Mouse (Mus musculus) skeletal muscle tissue, postnatal 0 days (tissue): Measurements from ENCODE around the gene Bckdk. TPM values are rescaled to one million over a fixed set of nuclear protein-coding genes. Genes with fewer than 3 reads are reported as not detected.

Experiments
- polyA plus RNA-seq: library from polyadenylated mRNA; unstranded; fragments of >200 nt; fragmentation: Nextera tagmentation; extraction: Ambion mirVana; gene quantifications from 2 replicates; pipeline ENCODE4 v1.2.1, GENCODE M21; 2015

Gene Bckdk
- 110 and 114 TPM in 2 replicates for polyA plus RNA-seq

GRCm38 (mm10) chr7:127903971-127904796 lies at the start of gene Bckdk:
Bckdk (plus strand) TSS chr7:127904082.

DNA sequence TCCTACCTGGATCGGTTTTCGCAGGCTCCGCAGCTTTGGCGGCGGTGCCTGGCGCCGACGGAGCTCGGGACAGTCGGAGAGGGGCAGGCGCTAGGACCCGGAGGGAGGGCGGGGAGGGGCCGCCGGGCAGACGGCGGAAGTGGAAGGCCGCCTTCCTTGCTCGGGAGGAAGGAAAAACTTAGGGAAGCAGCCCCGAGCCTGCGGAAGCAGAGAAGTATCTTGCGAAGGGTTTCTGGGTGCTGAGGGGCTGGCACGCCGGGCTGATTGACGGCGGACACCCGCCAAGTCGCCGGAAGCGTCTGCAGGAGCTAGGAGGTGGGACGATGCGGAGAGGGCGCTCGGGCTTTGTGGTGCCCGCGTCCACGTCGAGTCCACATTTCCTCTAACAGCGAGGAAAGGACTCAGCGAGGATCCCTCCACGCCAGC lies 27.8 kb upstream of the Bckdk start, which contains the start of gene Zfp646:
TSS of gene Zfp646 (plus strand) at position 181 of the 426 bp plus-strand sequence.

DNA sequence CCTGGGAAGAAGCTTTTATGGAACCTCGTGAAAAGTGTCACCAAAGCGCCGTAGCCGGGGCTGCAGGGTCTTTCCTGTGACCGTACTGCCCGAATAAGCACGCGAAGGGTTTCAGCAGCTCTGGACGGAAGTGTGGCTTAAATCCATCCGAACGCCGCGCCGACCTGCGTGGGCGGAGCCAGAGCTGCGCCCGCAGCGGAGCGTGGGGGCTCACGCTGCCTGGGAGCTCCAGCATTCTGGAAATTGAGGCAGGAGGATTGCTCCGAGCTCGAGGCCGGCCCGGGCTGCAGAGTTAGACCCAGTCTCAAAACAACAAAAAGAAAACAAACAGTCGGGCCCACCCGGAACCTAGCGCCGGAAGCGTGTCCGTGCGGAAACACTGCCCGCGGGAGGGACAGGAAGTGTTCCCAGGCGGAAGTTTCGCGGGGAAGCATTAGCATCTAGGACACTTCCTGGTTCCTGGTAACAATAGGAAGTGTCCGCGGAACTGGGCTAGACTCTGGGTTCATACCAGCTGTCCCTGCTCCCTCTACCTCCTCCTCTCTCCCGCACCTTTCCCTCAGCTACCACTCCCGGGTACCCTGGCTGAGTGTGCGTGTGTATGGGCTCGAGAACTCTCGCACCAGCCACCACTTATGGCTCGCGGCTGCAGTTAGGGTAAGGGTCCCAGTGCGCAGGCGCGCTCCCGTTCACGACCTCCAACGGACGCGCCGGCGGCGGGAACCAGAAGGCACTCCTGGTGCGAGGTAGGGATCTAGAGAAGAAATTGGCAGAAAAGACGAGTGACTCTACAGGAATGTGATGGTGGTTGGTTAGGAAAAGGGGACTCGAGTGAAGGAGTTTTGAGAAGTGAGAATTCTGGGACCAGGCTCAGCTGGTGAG lies 27.2 kb upstream of the Bckdk start, which contains the start of gene Zfp668:
TSS of gene Zfp668 (minus strand) at position 362 of the 882 bp plus-strand sequence.

DNA sequence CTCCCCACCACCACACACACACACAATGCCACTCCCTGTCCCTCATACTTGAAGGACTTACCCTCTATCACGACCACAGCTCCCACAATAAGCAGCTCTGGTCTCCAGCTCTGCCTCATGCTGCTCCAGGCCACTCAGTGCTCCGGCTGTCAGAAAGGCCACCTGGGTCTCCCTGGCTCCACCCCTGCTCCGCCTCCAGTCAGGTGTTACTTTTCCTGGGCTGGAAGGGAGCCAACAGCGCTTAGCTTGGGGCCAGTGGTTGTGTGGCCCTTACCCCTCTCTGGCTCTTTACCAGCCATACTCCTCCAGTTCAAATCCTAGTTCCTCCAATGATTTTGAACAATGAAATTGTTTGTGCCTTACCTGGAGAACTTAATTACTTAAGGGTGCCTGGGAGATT lies 13.1 kb upstream of the Bckdk start, which contains the start of gene Prss53:
TSS of gene Prss53 (minus strand) at position 173 of the 400 bp plus-strand sequence.

GRCm38 (mm10) chr7:127895442-127895841 lies 8.4 kb upstream of the Bckdk start, which contains the start of the genes Gm21974 and Vkorc1:
Gm21974 (minus strand) TSS chr7:127895454.
Vkorc1 (minus strand) TSS chr7:127895617.

GRCm38 (mm10) chr7:127912190-127912871 lies 8.4 kb downstream of the Bckdk start, which contains the start of gene Kat8:
Kat8 (plus strand) TSS chr7:127912516.

DNA sequence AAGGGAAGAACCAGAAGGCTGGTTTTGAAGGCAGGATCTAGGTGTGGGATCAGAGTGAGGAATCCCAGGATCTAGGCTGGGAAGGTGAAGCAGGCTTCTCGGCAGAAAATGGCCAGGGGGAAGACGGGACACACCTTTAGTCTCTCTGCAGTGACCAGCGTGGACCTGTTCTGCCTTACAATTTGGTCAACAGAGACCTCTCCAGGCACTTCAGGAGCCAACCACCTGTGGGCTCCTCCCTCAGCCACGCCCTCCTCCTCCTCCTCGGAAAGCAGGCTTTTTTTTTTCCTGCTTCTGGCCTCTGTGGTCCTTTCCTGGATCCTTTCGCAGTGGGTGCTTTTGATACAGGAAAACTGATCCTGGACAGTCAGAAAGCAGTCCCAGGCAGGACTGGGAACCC lies 26.0 kb downstream of the Bckdk start, which contains the start of gene Prss8:
TSS of gene Prss8 (minus strand) at position 182 of the 400 bp plus-strand sequence.

DNA sequence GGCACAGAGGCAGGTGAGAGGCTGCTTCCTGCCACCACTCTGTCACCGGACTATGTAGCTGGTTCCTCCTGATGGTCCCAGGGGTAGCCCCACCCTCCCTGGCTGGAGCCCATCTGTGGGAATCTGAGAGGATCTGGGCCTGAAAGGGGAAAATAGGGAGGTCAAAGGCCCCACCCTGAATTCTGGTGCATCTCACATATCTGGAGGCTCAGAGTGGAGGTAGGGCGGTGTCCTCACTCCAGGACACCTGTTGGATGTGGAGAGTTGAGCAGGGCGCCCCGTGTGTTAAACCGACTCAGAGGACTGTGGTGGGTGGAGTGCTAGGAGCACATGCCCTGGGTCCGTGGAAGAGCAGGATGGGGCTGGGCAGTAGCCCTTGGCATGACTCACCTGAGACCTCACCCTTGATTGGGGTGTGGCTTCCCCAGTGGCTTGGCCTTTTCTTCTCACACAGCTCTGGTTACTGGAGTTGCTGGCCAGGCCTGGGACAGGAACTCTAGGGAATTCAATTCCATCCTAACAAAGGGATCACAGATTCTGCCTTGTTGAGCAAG lies 42.7 kb downstream of the Bckdk start, which contains the start of gene Prss36:
TSS of gene Prss36 (minus strand) at position 256 of the 554 bp plus-strand sequence.

Other genes starting within 250 kb of the Bckdk start
- gene Bcl7c, start 195.1 kb upstream of the Bckdk start, polyA plus RNA-seq: 60.6 and 71.5 TPM in 2 replicates
- gene Ctf1, start 191.3 kb upstream of the Bckdk start, polyA plus RNA-seq: 6.8 and 6.9 TPM in 2 replicates
- gene Ctf2, start 171.9 kb upstream of the Bckdk start, polyA plus RNA-seq: 0.08 TPM in 1 of 2 replicates, not detected in the other
- gene Fbxl19, start 159.5 kb upstream of the Bckdk start, polyA plus RNA-seq: 0.54 and 0.74 TPM in 2 replicates
- gene Orai3, start 134.3 kb upstream of the Bckdk start, polyA plus RNA-seq: 12.2 and 15.0 TPM in 2 replicates
- 10.0 and 10.7 TPM in 2 replicates for gene Setd1a, start 127.4 kb upstream of the Bckdk start, polyA plus RNA-seq
- not detected in 2 replicates for gene Gm49388, start 118.5 kb upstream of the Bckdk start, polyA plus RNA-seq
- 14.8 and 28.9 TPM in 2 replicates for gene Hsd3b7, start 103.5 kb upstream of the Bckdk start, polyA plus RNA-seq
- gene Stx4a, start 79.8 kb upstream of the Bckdk start, polyA plus RNA-seq: 54.6 and 62.0 TPM in 2 replicates
- 1.3 TPM in 2 replicates for gene Stx1b, start 79.5 kb upstream of the Bckdk start, polyA plus RNA-seq
- 3.4 and 3.6 TPM in 2 replicates for gene Zfp646, start 27.9 kb upstream of the Bckdk start, polyA plus RNA-seq
- gene Zfp668, start 27.3 kb upstream of the Bckdk start, polyA plus RNA-seq: 7.1 and 7.3 TPM in 2 replicates
- 0.91 and 1.0 TPM in 2 replicates for gene Prss53, start 13.1 kb upstream of the Bckdk start, polyA plus RNA-seq
- gene Gm21974, start 8.6 kb upstream of the Bckdk start, polyA plus RNA-seq: not detected in 2 replicates
- gene Vkorc1, start 8.5 kb upstream of the Bckdk start, polyA plus RNA-seq: 145 and 153 TPM in 2 replicates
- gene Kat8, start 8.4 kb downstream of the Bckdk start, polyA plus RNA-seq: 20.8 and 22.2 TPM in 2 replicates
- gene Prss8, start 26.0 kb downstream of the Bckdk start, polyA plus RNA-seq: 0.18 and 0.77 TPM in 2 replicates
- gene Prss36, start 42.6 kb downstream of the Bckdk start, polyA plus RNA-seq: 14.3 and 14.4 TPM in 2 replicates
- gene Fus, start 63.4 kb downstream of the Bckdk start, polyA plus RNA-seq: 165 and 191 TPM in 2 replicates
- 55.0 and 60.4 TPM in 2 replicates for gene Pycard, start 89.8 kb downstream of the Bckdk start, polyA plus RNA-seq
- 49.1 and 51.6 TPM in 2 replicates for gene Trim72, start 99.9 kb downstream of the Bckdk start, polyA plus RNA-seq
- gene Itgam, start 158.6 kb downstream of the Bckdk start, polyA plus RNA-seq: 1.7 TPM in 2 replicates
- not detected in 2 replicates for gene Gm49368, start 158.6 kb downstream of the Bckdk start, polyA plus RNA-seq
- 0.04 and 0.05 TPM in 2 replicates for gene Itgax, start 225.5 kb downstream of the Bckdk start, polyA plus RNA-seq